Mouse (Mus musculus) liver, embryonic 13.5 days (tissue): ENCODE results near the gene Gm11937. TPM values are rescaled to one million over a fixed set of nuclear protein-coding genes. Genes with fewer than 3 reads are reported as not detected.

ENCODE experiments used
- ATAC-seq: fragments of 200-750 bp; cut with Nextera tagmentation; 2 replicates; pipeline ENCODE4 v1.8.0; 2017; ENCODE audit warnings: low read depth, mild to moderate bottlenecking, moderate number of reproducible peaks, moderate library complexity
- DNase-seq: peaks from one replicate; pipeline ENCODE4 v3.0.0; 2022
- H3K27ac ChIP-seq: fragments of 300-500 bp; sonication (generic); 2 replicates; pipeline ENCODE4 v1.5.1; 2015; ENCODE audit warnings: moderate library complexity, mild to moderate bottlenecking, inconsistent platforms
- H3K27me3 ChIP-seq: fragments of 300-500 bp; sonication (generic); 2 replicates; pipeline ENCODE4 v1.6.1; 2015; ENCODE audit warnings: mild to moderate bottlenecking, inconsistent platforms
- H3K36me3 ChIP-seq: fragments of 300-500 bp; sonication (generic); 2 replicates; pipeline ENCODE4 v1.6.1; 2015; ENCODE audit warnings: mild to moderate bottlenecking, inconsistent platforms
- H3K4me1 ChIP-seq: fragments of 300-500 bp; sonication (generic); replicated peaks from 2 replicates; pipeline ENCODE4 v1.6.1; 2015; ENCODE audit warnings: inconsistent platforms
- H3K4me2 ChIP-seq: fragments of 300-500 bp; sonication (generic); 2 replicates; pipeline ENCODE4 v1.6.1; 2015; ENCODE audit warnings: inconsistent platforms, mild to moderate bottlenecking, moderate library complexity
- H3K4me3 ChIP-seq: fragments of 300-500 bp; sonication (generic); replicated peaks from 2 replicates; pipeline ENCODE4 v1.5.1; 2015; ENCODE audit warnings: mild to moderate bottlenecking, inconsistent platforms
- H3K9ac ChIP-seq: fragments of 300-500 bp; sonication (generic); 2 replicates; pipeline ENCODE4 v1.6.1; 2015; ENCODE audit warnings: mild to moderate bottlenecking, inconsistent platforms
- H3K9me3 ChIP-seq: fragments of 300-500 bp; sonication (generic); replicated peaks from 2 replicates; pipeline ENCODE4 v1.6.1; 2016; ENCODE audit warnings: inconsistent platforms
- WGBS: fragments of 180-500 bp; shearing (Covaris S2); methylation state at CpG from one replicate; pipeline ENCODE4 v1.1.7; 2015; ENCODE audit not compliant: insufficient replicate concordance; 5-methylcytosine and 5-hydroxymethylcytosine counted together
- polyA plus RNA-seq: library from polyadenylated mRNA; unstranded; fragments of >200 nt; fragmentation: Nextera tagmentation; extraction: Ambion mirVana; gene quantifications from 2 replicates; pipeline ENCODE4 v1.2.1, GENCODE M21; 2015

Gene Gm11937
- polyA plus RNA-seq, 1 experiment from 2014 or later = not detected

DNA sequence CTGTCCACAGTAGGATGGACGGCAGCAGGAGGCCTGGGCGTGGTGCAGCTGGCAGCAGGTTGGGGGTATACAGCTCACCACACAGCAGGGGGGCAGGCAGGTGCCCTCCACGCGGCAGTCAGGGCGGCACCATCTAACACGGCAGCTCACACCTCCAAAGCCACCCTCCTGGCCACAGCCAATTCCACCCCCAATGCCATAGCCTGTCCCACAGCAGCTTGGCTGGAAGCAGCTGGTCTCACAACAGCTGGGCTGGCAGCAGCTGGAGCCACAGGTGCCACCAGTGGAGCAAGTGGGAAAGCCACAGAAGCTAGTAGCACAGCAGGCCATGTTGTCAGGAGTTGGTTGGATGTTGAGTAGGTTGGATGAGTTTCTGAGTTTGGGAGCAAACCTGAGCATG lies 29.4 kb downstream of the Gm11937 start, which contains the start of gene Krtap1-5:
Krtap1-5 (minus strand) TSS at position 381 of the 400 bp plus-strand sequence.
- H3K9ac ChIP-seq = no peak within 1 kb of the TSS
- H3K9me3 ChIP-seq = no peaks in the 10 kb centered on the region
- no peaks in the 10 kb centered on the region for H3K36me3 ChIP-seq
- 72% methylated on average over 6 of the region's 6 CpGs for WGBS
- no peaks in the 10 kb centered on the region for H3K27me3 ChIP-seq
- H3K4me2 ChIP-seq = no peak within 1 kb of the TSS
- DNase-seq (no peak), ATAC-seq (no peak)
- no peaks in the 10 kb centered on the region for H3K4me1 ChIP-seq
- no peak within 1 kb of the TSS for H3K27ac ChIP-seq
- no peak within 1 kb of the TSS for H3K4me3 ChIP-seq

DNA sequence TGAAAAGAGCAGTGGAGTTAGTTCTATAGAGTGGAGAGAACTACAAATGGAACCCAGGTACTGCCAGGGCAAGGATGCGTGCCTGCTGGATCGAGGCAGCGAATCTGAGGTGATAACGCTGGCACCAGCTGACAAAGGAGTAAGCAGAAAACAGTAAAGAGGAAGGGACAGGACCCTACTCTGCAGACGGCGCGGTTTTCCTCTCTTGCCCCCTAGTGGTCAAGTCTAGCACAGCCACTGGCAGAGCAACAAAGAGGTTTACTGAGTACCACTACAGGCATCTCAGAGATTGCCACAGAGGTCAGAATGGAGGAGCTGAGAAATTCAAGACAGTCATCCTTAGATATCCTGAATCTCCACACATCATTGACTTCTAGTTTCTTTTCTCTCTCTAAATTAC lies 35.9 kb downstream of the Gm11937 start:
- Histone ChIP-seq H3K27ac (no peak overlapping the region), H3K27me3 (no peaks in the 10 kb centered on the region), H3K9ac (no peak overlapping the region), H3K36me3 (no peaks in the 10 kb centered on the region), H3K9me3 (no peaks in the 10 kb centered on the region), H3K4me1 (no peaks in the 10 kb centered on the region), H3K4me2 (no peak overlapping the region), H3K4me3 (no peak overlapping the region)
- peak; percentile 9 for DNase-seq
- no peak for ATAC-seq
- WGBS = 5% methylated on average over 7 of the region's 7 CpGs

- H3K9me3 ChIP-seq = no peaks in the 10 kb centered on the region
- H3K4me2 ChIP-seq = no peak overlapping the region
- H3K27me3 ChIP-seq = no peaks in the 10 kb centered on the region
- ATAC-seq = no peak
- H3K27ac ChIP-seq = no peak overlapping the region
- WGBS = 60% methylated on average over 4 of the region's 4 CpGs
- H3K36me3 ChIP-seq = no peaks in the 10 kb centered on the region
- no peak overlapping the region for H3K9ac ChIP-seq
- H3K4me1 ChIP-seq = no peaks in the 10 kb centered on the region
- no peak for DNase-seq
- no peak overlapping the region for H3K4me3 ChIP-seq
These were observed 36.8 kb downstream of the Gm11937 start for GRCm38 (mm10) chr11:99573164-99573563.

- H3K4me3 ChIP-seq = no peak within 1 kb of the TSS
- no peaks in the 10 kb centered on the region for H3K9me3 ChIP-seq
- no peak within 1 kb of the TSS for H3K4me2 ChIP-seq
- H3K9ac ChIP-seq = no peak within 1 kb of the TSS
- no peaks in the 10 kb centered on the region for H3K36me3 ChIP-seq
- no peaks in the 10 kb centered on the region for H3K27me3 ChIP-seq
- ATAC-seq = no peak
- no peaks in the 10 kb centered on the region for H3K4me1 ChIP-seq
- 77% methylated on average over 7 of the region's 7 CpGs for WGBS
- no peak within 1 kb of the TSS for H3K27ac ChIP-seq
- DNase-seq = no peak
These were observed 43.5 kb downstream of the Gm11937 start, which contains the start of gene Krtap3-1 for GRCm38 (mm10) chr11:99566530-99566929. Gene Krtap3-1, minus strand, starts transcription at chr11:99566630.

- no peaks in the 10 kb centered on the region for H3K4me1 ChIP-seq
- no peak overlapping the region for H3K27ac ChIP-seq
- no peak overlapping the region for H3K4me2 ChIP-seq
- no peaks in the 10 kb centered on the region for H3K9me3 ChIP-seq
- no peak overlapping the region for H3K9ac ChIP-seq
- no peaks in the 10 kb centered on the region for H3K36me3 ChIP-seq
- no peak overlapping the region for H3K4me3 ChIP-seq
- 66% methylated on average over 6 of the region's 6 CpGs for WGBS
- no peaks in the 10 kb centered on the region for H3K27me3 ChIP-seq
- ATAC-seq = no peak
- DNase-seq = no peak
These were observed 47.4 kb downstream of the Gm11937 start for GRCm38 (mm10) chr11:99562580-99562979.

Other genes with a start within 250 kb of the Gm11937 start
- gene Krt28, start 235.3 kb downstream of the Gm11937 start, polyA plus RNA-seq = not detected in 2 replicates
- 4.2 and 4.6 TPM in 2 replicates for gene Krt10, start 220.8 kb downstream of the Gm11937 start, polyA plus RNA-seq
- not detected in 2 replicates for gene Krt12, start 187.9 kb downstream of the Gm11937 start, polyA plus RNA-seq
- gene Krt20, start 172.0 kb downstream of the Gm11937 start, polyA plus RNA-seq = 28.0 and 33.9 TPM in 2 replicates
- 0.54 and 0.67 TPM in 2 replicates for gene Krt23, start 117.1 kb downstream of the Gm11937 start, polyA plus RNA-seq
- not detected in 2 replicates for gene Krt39, start 88.9 kb downstream of the Gm11937 start, polyA plus RNA-seq
- gene Krt40, start 67.0 kb downstream of the Gm11937 start, polyA plus RNA-seq = not detected in 2 replicates
- gene Krtap3-3, start 59.3 kb downstream of the Gm11937 start, polyA plus RNA-seq = not detected in 2 replicates
- gene Krtap3-2, start 53.3 kb downstream of the Gm11937 start, polyA plus RNA-seq = not detected in 2 replicates
- gene Gm11939, start 50.7 kb downstream of the Gm11937 start, polyA plus RNA-seq = not detected in 2 replicates
- gene Krtap3-1, start 43.6 kb downstream of the Gm11937 start, polyA plus RNA-seq = not detected in 2 replicates
- gene Krtap1-5, start 29.2 kb downstream of the Gm11937 start, polyA plus RNA-seq = not detected in 2 replicates
- gene Krtap1-4, start 26.5 kb downstream of the Gm11937 start, polyA plus RNA-seq = not detected in 2 replicates
- gene Krtap1-3, start 18.9 kb downstream of the Gm11937 start, polyA plus RNA-seq = not detected in 2 replicates
- gene Krtap9-3, start 12.1 kb downstream of the Gm11937 start, polyA plus RNA-seq = not detected in 2 replicates
- not detected in 2 replicates for gene Gm11938, start 6.9 kb downstream of the Gm11937 start, polyA plus RNA-seq
- not detected in 2 replicates for gene Krtap2-4, start 4.7 kb upstream of the Gm11937 start, polyA plus RNA-seq
- not detected in 2 replicates for gene Gm11562, start 10.2 kb upstream of the Gm11937 start, polyA plus RNA-seq
- not detected in 2 replicates for gene Krtap4-1, start 18.0 kb upstream of the Gm11937 start, polyA plus RNA-seq
- gene Krtap4-2, start 24.9 kb upstream of the Gm11937 start, polyA plus RNA-seq = not detected in 2 replicates
- not detected in 2 replicates for gene Krtap4-7, start 33.9 kb upstream of the Gm11937 start, polyA plus RNA-seq
- gene Gm11555, start 40.0 kb upstream of the Gm11937 start, polyA plus RNA-seq = not detected in 2 replicates
- gene Gm11563, start 48.8 kb upstream of the Gm11937 start, polyA plus RNA-seq = not detected in 2 replicates
- not detected in 2 replicates for gene Krtap4-6, start 55.8 kb upstream of the Gm11937 start, polyA plus RNA-seq
- gene Gm14190, start 80.6 kb upstream of the Gm11937 start, polyA plus RNA-seq = not detected in 2 replicates
- not detected in 2 replicates for gene Gm14180, start 124.1 kb upstream of the Gm11937 start, polyA plus RNA-seq
- gene Gm11595, start 162.7 kb upstream of the Gm11937 start, polyA plus RNA-seq = not detected in 2 replicates
- not detected in 2 replicates for gene Krtap4-8, start 170.5 kb upstream of the Gm11937 start, polyA plus RNA-seq
- not detected in 2 replicates for gene Krtap4-9, start 175.0 kb upstream of the Gm11937 start, polyA plus RNA-seq
- gene Gm11596, start 183.3 kb upstream of the Gm11937 start, polyA plus RNA-seq = not detected in 2 replicates
- gene Gm11569, start 188.7 kb upstream of the Gm11937 start, polyA plus RNA-seq = not detected in 2 replicates
- gene Gm11554, start 194.3 kb upstream of the Gm11937 start, polyA plus RNA-seq = not detected in 2 replicates
- gene Krtap4-13, start 199.7 kb upstream of the Gm11937 start, polyA plus RNA-seq = not detected in 2 replicates
- not detected in 2 replicates for gene Gm11564, start 205.5 kb upstream of the Gm11937 start, polyA plus RNA-seq
- not detected in 2 replicates for gene 2300003K06Rik, start 227.9 kb upstream of the Gm11937 start, polyA plus RNA-seq
- not detected in 2 replicates for gene Krtap4-16, start 241.4 kb upstream of the Gm11937 start, polyA plus RNA-seq
- gene Gm11568, start 247.7 kb upstream of the Gm11937 start, polyA plus RNA-seq = not detected in 2 replicates